Mouse (Mus musculus) stomach, postnatal 0 days (tissue): ENCODE results near the gene Malsu1. TPM values are rescaled to one million over a fixed set of nuclear protein-coding genes. Genes with fewer than 3 reads are reported as not detected.

Experiments used
- ATAC-seq: fragments of 200-750 bp; cut with Nextera tagmentation; 2 replicates; pipeline ENCODE4 v1.8.0; 2017; ENCODE audit not compliant: low FRiP score, low TSS enrichment
- DNase-seq: peaks from one replicate; pipeline ENCODE4 v3.0.0-alpha.2; 2016; ENCODE audit warnings: low spot score
- H3K27ac ChIP-seq: fragments of 300-500 bp; sonication (generic); replicated peaks from 2 replicates; pipeline ENCODE4 v1.5.1; 2014; ENCODE audit warnings: mild to moderate bottlenecking, control low read depth
- H3K27me3 ChIP-seq: fragments of 300-500 bp; sonication (generic); 2 replicates; pipeline ENCODE4 v1.6.1; 2014; ENCODE audit warnings: low read length; ENCODE audit not compliant: control insufficient read depth, insufficient read depth
- H3K36me3 ChIP-seq: fragments of 300-500 bp; sonication (generic); 2 replicates; pipeline ENCODE4 v1.6.1; 2014; ENCODE audit warnings: low read length, mixed read lengths; ENCODE audit not compliant: control insufficient read depth, insufficient read depth
- H3K4me1 ChIP-seq: fragments of 300-500 bp; sonication (generic); replicated peaks from 2 replicates; pipeline ENCODE4 v1.6.1; 2014; ENCODE audit warnings: antibody characterized with exemption; ENCODE audit not compliant: control insufficient read depth, insufficient read depth
- H3K4me2 ChIP-seq: fragments of 300-500 bp; sonication (generic); replicated peaks from 2 replicates; pipeline ENCODE4 v1.6.1; 2014; ENCODE audit warnings: low read depth, mild to moderate bottlenecking, control low read depth, moderate library complexity
- H3K4me3 ChIP-seq: fragments of 300-500 bp; sonication (generic); 2 replicates; pipeline ENCODE4 v1.5.1; 2014; ENCODE audit warnings: low read depth, low read length, control low read depth
- H3K9ac ChIP-seq: fragments of 300-500 bp; sonication (generic); 2 replicates; pipeline ENCODE4 v1.6.1; 2014; ENCODE audit warnings: mild to moderate bottlenecking, low read length, control low read depth, mixed read lengths
- H3K9me3 ChIP-seq: fragments of 300-500 bp; sonication (generic); 2 replicates; pipeline ENCODE4 v1.6.1; 2016; ENCODE audit warnings: low read length; ENCODE audit not compliant: control insufficient read depth
- CTCF ChIP-seq: IDR thresholded peaks from 2 replicates; pipeline ENCODE4 v1.5.1; 2016; ENCODE audit warnings: antibody characterized with exemption, low read depth, mild to moderate bottlenecking, moderate library complexity
- EP300 ChIP-seq: optimal IDR thresholded peaks from 2 replicates; pipeline ENCODE3; 2016; ENCODE audit warnings: antibody characterized with exemption
- WGBS: fragments of 180-500 bp; shearing (Covaris S2); extraction: QIAGEN DNeasy Blood & Tissue Kit; methylation state at CpG from one replicate; pipeline ENCODE4 v1.1.7; 2014; 5-methylcytosine and 5-hydroxymethylcytosine counted together
- polyA plus RNA-seq: library from polyadenylated mRNA; unstranded; fragments of >200 nt; fragmentation: Nextera tagmentation; extraction: Ambion mirVana; gene quantifications from 2 replicates; pipeline ENCODE4 v1.2.1, GENCODE M21; 2015

Malsu1 gene
- polyA plus RNA-seq, 1 experiment from 2014 or later, result 87.6 TPM

GRCm38 (mm10) chr6:49106746-49107500 lies 33.3 kb downstream of the Malsu1 start:
- TF ChIP-seq CTCF (no peak), EP300 (no peak)
- Histone ChIP-seq H3K9ac (no peak overlapping the region), H3K4me1 (no peaks in the 10 kb centered on the region), H3K27ac (no peak overlapping the region), H3K4me3 (no peak overlapping the region), H3K4me2 (no peak overlapping the region), H3K36me3 (peaks cover 16% of the 10 kb centered on the region; the same call in 1 of the 2 replicates), H3K9me3 (no peaks in the 10 kb centered on the region), H3K27me3 (no peaks in the 10 kb centered on the region)
- ATAC-seq (no peak), DNase-seq (no peak)
- 75% methylated on average over 15 of the region's 15 CpGs for WGBS

GRCm38 (mm10) chr6:49109196-49109595 lies 35.6 kb downstream of the Malsu1 start:
- DNase-seq, result no peak
- Histone ChIP-seq H3K4me3 (no peak overlapping the region), H3K9ac (no peak overlapping the region), H3K27ac (no peak overlapping the region), H3K4me2 (no peak overlapping the region), H3K36me3 (peaks cover 11% of the 10 kb centered on the region; the same call in 1 of the 2 replicates), H3K27me3 (no peaks in the 10 kb centered on the region), H3K9me3 (no peaks in the 10 kb centered on the region), H3K4me1 (no peaks in the 10 kb centered on the region)
- no peak for ATAC-seq
- WGBS, result 88% methylated on average over 2 of the region's 2 CpGs
- TF ChIP-seq EP300 (no peak), CTCF (no peak)

GRCm38 (mm10) chr6:49113895-49114294 lies 40.3 kb downstream of the Malsu1 start:
- Histone ChIP-seq H3K4me3 (no peak overlapping the region), H3K9ac (no peak overlapping the region), H3K9me3 (no peaks in the 10 kb centered on the region), H3K27ac (no peak overlapping the region), H3K27me3 (no peaks in the 10 kb centered on the region), H3K4me1 (no peaks in the 10 kb centered on the region), H3K36me3 (0 out of 2 replicates have a peak, but pooled peaks cover 2% of the 10 kb centered on the region), H3K4me2 (no peak overlapping the region)
- no peak for DNase-seq
- no peak for ATAC-seq
- 90% methylated on average over 7 of the region's 7 CpGs for WGBS
- no peak for TF ChIP-seq CTCF
- no peak for TF ChIP-seq EP300

GRCm38 (mm10) chr6:49114457-49114856 lies 40.9 kb downstream of the Malsu1 start:
- no peaks in the 10 kb centered on the region for H3K9me3 ChIP-seq
- no peaks in the 10 kb centered on the region for H3K27me3 ChIP-seq
- no peak overlapping the region for H3K27ac ChIP-seq
- TF ChIP-seq CTCF, result no peak
- TF ChIP-seq EP300, result no peak
- 85% methylated on average over 6 of the region's 6 CpGs for WGBS
- no peak for DNase-seq
- H3K4me2 ChIP-seq, result no peak overlapping the region
- ATAC-seq, result no peak
- H3K9ac ChIP-seq, result no peak overlapping the region
- no peak overlapping the region for H3K4me3 ChIP-seq
- H3K4me1 ChIP-seq, result no peaks in the 10 kb centered on the region
- H3K36me3 ChIP-seq, result 0 out of 2 replicates have a peak, but pooled peaks cover 2% of the 10 kb centered on the region

GRCm38 (mm10) chr6:49115550-49115949 lies 42.0 kb downstream of the Malsu1 start:
- no peak overlapping the region for H3K4me3 ChIP-seq
- H3K36me3 ChIP-seq, result 0 out of 2 replicates have a peak, but pooled peaks cover 2% of the 10 kb centered on the region
- H3K9ac ChIP-seq, result no peak overlapping the region
- H3K4me1 ChIP-seq, result no peaks in the 10 kb centered on the region
- H3K4me2 ChIP-seq, result no peak overlapping the region
- TF ChIP-seq EP300 (no peak), CTCF (no peak)
- no peak overlapping the region for H3K27ac ChIP-seq
- DNase-seq (no peak), ATAC-seq (no peak)
- H3K9me3 ChIP-seq, result no peaks in the 10 kb centered on the region
- 82% methylated on average over 5 of the region's 5 CpGs for WGBS
- no peaks in the 10 kb centered on the region for H3K27me3 ChIP-seq

- WGBS, result 87% methylated on average over 8 of the region's 8 CpGs
- TF ChIP-seq CTCF (no peak), EP300 (no peak)
- H3K4me2 ChIP-seq, result no peak overlapping the region
- 0 out of 2 replicates have a peak, but pooled peaks cover 2% of the 10 kb centered on the region for H3K36me3 ChIP-seq
- no peak overlapping the region for H3K27ac ChIP-seq
- H3K4me1 ChIP-seq, result no peaks in the 10 kb centered on the region
- H3K4me3 ChIP-seq, result no peak overlapping the region
- H3K9me3 ChIP-seq, result no peaks in the 10 kb centered on the region
- DNase-seq, result no peak
- no peaks in the 10 kb centered on the region for H3K27me3 ChIP-seq
- ATAC-seq, result no peak
- no peak overlapping the region for H3K9ac ChIP-seq
Observed at GRCm38 (mm10) chr6:49116241-49116640, 42.6 kb downstream of the Malsu1 start.
